Mouse (Mus musculus): ENCODE data around the gene Socs7.

The Socs7 gene

GRCm38 (mm10) chr11:97441036-97441657 is 78.8 kb downstream of the Socs7 start:
- in situ Hi-C loops (cut with MboI, MseI): no loop called here

- in situ Hi-C loops (cut with MboI, MseI): no loop called here
Measured at GRCm38 (mm10) chr11:97441658-97442125, 79.3 kb downstream of the Socs7 start.

- in situ Hi-C loops (cut with MboI, MseI): no loop called here
Measured at GRCm38 (mm10) chr11:97442891-97443675, 80.7 kb downstream of the Socs7 start.

GRCm38 (mm10) chr11:97445596-97445995 is 83.2 kb downstream of the Socs7 start:
- in situ Hi-C loops (cut with MboI, MseI): no loop called here

- in situ Hi-C loops (cut with MboI, MseI): no loop called here
Measured at GRCm38 (mm10) chr11:97445999-97446511, 83.7 kb downstream of the Socs7 start.

- in situ Hi-C loops (cut with MboI, MseI): no loop called here
Measured at GRCm38 (mm10) chr11:97447979-97448378, 85.6 kb downstream of the Socs7 start.

All from regulatory T cell (primary cell).